Mouse (Mus musculus) T-helper 1 cell (primary cell): ENCODE measurements around the gene Lonp2.

Source experiments
- in situ Hi-C: fragments of 300-600 bp; cut with MboI, MseI; formaldehyde crosslinking; loops from one replicate; pipeline ENCODE4 v1.15.1; 2025; ENCODE audit warnings: high pct_unique_total_duplicates

The Lonp2 gene

DNA sequence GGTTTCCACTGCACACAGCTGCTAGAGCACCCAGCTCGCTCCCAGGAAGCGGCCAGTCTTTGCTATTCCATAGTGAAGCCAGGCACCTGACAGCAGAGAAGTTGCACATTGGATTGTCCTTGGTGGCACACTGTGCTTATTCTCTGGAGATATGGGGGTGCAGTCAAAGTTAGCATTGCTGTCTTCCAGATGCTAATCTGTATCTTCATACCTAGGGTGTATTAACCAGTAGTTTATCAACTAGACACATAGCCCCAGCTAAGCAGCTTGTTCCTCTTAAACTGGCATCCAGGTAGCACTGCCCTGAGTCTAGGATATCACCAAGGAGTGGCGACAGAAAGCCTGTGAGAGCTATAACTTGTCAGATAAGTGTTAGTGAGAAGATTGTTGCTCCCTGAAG is 88.8 kb downstream of the Lonp2 start:
- in situ Hi-C loops = no loop called here

DNA sequence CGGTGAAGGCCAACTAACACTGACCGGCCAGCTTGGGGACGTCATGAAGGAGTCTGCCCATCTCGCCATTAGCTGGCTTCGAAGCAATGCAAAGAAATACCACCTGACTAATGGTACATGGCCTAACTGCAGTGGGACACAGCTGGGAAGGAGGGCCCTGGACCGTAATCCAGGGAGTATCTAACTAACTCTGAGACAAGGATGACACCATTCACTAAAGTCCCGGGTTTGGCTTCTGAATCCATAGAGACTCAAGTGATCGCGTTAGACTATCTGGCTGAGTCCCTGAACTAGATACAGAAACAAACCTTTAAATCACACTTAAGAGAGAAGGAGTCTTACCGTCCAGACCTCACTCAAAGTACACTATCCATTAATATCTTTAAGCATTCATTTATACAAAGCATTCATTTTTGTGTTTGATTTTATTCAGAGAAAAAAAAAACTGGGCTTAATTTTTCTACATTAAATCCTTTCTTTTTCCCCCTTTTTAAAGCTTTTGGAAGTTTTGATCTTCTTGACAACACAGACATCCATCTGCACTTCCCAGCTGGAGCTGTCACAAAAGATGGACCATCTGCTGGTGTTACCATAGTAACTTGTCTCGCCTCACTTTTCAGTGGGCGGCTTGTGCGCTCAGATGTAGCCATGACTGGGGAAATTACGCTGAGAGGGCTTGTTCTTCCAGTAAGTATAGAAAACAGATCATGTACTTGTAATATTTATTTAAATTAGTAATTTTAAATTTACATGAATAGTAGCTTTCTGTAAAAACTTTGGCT is 89.8 kb downstream of the Lonp2 start:
- in situ Hi-C loops = no loop called here

DNA sequence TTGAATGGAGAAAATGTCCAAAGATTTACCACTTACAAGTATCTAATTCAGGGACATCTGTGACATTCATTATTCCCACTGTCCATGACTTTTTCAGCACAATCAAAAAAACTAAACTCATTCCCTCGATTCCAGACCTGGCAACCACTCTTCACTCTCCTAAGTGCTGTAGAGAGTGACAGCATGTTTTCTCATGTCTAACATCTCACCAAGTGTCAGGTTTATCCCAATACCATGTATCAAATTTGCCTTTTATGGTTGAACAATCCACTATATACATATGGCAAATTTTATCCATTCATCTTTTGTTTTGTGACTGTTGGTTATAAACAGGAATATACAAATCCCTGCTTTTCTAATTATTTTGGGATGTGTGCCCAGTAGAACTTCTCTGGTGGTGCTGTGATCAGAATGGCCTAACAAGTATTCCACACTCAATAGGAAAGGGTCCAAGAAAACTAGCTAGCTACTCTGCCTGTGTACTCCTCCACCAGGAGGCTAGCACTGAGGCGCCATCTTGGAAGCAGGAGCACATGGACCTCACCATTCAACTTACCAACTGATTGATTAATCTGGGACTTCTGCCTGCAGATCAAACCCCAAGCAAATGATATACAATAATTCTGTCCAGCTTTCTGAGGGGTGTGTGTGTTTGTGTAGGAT is 94.6 kb downstream of the Lonp2 start:
- in situ Hi-C loops = no loop called here

DNA sequence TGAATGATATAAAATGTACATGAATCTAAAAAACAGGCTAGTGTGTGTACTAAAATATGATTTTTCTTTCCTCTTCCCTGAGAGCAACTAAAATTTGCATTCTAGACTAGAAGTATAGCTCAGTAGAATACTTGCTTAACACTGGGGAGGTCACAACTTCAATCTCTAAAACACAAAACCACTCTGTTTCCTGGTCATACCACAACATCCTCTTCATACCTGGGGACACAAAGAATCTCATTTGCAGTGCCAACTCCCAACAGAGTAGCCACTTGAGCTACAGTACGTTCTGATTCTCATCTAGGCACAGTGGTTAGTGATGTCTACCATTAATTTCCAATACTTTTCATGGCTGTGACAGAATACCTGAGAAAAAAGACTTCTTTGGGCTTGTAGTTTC is 95.5 kb downstream of the Lonp2 start:
- in situ Hi-C loops = no loop called here

DNA sequence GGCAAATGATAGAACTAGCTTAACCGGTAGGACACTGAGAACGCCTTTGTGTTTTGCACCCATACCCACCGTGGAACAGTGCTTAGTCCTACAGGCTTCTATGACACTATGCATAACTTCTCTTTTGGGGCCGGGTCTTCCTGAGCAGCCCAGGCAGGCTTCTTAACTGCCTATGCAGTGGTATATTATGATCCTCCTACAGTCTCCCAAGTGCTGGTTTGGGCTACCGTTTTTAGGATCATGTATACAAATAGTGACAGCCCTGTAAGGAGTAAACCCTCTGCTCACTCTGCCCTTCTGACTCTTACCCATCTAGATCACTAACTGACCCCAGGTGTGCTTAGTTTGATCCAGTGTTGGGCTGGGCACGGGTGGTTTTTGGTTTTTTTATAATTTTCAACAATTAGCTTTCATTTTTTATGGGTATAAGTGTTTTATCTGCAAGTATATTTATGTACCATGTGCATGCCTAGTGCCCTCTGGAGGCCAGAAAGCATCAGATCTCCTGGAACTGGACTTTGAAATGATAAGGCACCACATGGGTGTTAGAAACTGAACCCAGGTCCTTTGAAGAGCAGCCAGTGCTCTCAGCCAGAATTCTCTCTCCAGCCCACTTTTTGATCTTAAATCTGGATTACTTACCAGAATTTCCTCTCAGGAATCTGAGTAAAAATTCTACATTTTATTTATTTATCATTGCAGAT is 97.1 kb downstream of the Lonp2 start:
- in situ Hi-C loops = no loop called here

DNA sequence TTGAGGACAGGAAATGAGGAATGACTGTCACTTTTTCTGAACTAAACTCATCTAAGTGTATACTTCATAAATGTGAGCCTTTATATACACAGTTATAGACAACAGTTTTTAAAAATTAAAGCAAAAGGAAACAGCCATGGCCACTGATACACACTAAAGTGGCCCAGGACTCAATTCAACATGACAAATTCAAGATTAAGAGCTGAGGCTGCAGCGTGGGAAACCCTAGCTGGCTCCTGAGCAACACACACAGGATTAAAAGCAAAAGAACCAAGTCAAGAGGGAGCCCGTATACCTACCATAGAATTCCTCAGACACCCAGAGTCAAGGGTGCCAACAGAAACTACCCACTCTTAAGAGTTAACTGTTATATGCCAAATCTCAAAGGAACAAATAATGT is 97.6 kb downstream of the Lonp2 start:
- in situ Hi-C loops = no loop called here

DNA sequence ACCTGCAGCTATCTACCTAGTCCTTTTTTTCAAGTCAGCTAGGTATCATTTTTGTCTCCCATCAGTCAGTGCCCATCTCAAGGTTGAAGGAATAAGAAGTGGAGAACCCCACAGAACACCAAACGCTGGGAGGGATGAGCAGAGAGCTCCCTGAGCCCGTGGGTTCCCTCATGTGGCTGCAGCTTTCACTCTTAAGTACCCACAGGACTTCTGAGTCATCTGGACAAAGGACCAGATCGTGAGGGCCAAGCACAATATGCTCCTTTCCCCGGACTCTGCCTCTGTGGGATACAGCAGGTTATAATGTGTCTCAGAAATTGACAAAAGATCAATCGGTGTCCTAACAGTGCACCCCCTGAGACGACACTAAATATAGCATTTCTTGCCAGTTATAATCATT is 103.1 kb downstream of the Lonp2 start:
- in situ Hi-C loops = no loop called here

DNA sequence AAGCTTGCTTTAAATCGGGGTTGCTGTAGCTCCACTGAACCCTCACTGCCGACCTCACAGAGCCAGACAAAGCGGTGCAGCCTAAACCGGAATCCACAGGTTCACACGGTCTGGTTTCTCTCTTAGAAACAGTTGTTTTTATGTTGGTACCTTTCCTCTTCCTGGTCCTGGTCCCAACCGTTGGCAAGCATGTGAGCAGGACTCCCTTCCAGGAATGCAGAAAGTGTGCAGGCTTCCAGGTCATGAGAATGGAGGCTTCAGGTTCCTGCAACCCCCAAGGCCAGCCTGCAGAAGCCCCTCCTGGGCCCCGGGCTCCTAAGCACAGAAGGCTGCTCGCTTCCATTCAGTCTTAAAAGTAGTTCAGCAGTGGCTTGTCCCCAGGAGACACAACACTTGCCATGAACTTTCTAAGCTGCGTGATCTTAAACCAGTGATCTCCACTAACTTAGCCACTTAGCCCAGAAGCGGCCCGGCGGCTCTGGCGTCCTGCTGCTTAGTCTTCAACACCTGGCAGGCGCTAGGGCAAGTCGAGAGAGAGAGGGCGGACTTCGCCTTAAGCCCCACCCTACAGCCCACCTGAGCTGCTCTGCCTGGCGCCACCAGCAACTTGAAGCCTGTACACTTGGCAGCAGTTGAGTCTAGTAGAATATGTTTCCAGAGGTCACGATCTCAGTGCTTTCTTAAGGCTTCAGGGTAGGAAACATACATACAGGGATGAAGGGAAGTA is 104.5 kb downstream of the Lonp2 start:
- in situ Hi-C loops = no loop called here

DNA sequence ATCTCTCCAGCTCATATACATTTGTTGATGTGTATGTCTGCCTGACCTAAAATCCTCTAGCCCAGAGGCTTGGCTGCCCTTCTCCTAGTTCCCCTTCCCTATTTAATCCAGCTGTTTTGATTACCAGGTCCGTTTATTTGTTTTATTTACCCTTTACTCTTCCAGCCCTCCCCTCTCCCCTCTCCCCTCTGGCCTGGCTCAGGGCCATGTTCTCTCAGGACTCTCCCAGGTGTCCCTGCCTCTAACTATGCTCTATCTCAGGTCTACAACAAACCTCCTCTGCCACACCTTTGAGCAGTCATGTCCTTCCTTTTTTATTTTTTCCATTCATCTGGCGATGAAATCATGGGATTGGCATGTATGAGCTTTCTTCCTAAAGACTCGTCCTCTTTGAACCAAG is 106.5 kb downstream of the Lonp2 start:
- in situ Hi-C loops = loop anchor here (5.0 kb wide), 1 partner anchor 93 kb away; no protein-coding TSS in a partner anchor

DNA sequence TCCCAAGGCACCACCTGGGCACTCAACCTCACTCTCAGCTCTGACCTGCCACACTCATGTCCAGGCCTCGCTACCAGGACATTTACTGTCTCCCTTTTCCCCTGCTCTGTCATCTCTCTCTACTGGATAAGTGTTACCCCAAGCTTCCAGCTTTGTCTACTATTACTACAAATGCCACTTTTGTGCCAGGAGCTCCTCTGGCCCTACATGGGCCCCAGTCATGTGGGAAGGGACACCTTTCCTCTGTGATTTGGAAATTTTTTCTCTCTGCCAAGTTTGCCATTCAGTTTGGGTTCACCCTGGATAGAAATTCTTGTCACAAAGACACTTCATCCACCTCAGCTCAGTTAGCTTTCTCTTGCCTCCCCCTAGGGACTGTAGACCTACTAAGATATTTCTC is 107.0 kb downstream of the Lonp2 start:
- in situ Hi-C loops = loop anchor here (5.0 kb wide), 1 partner anchor 94 kb away; no protein-coding TSS in a partner anchor

DNA sequence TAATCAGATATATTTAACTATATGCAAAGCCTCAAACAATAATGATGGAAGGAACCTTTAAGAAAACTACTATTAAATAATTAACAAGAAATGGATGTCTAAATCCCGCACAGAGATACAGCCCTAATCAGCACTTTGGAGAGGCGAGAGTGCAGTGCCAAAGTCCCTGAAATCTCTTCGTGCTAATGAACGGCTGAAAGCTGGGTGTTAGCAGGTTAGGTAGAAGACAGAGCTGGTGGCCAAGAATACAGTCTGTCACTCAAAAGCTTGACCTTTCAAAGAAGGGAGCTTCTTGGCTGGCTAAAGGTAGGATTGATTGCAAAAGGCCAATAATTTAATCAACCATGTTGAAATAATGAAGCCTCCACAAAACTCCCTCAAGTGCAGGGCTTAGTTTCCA is 110.3 kb downstream of the Lonp2 start:
- in situ Hi-C loops = loop anchor here (5.0 kb wide), 1 partner anchor 97 kb away; no protein-coding TSS in a partner anchor

DNA sequence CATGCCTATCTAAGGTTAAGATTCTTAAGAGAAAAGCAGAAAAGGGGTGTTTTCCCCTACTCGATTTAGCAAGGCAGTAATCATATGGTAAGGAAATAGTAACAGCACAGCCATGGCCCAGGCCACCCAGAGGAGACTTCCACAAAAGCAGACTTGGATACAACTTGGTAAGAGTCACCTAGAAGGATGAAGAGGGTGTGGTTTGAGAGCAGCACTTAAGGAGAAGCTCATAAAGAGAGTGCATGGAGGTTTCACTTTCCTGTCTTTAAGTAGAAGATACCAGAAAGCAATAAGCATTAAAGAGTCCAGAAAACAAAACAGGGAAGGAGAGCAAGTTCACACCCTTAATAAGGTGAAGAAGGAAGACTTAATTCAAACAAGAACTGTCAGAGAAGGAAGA is 111.1 kb downstream of the Lonp2 start:
- in situ Hi-C loops = loop anchor here (5.0 kb wide), 1 partner anchor 98 kb away; no protein-coding TSS in a partner anchor

DNA sequence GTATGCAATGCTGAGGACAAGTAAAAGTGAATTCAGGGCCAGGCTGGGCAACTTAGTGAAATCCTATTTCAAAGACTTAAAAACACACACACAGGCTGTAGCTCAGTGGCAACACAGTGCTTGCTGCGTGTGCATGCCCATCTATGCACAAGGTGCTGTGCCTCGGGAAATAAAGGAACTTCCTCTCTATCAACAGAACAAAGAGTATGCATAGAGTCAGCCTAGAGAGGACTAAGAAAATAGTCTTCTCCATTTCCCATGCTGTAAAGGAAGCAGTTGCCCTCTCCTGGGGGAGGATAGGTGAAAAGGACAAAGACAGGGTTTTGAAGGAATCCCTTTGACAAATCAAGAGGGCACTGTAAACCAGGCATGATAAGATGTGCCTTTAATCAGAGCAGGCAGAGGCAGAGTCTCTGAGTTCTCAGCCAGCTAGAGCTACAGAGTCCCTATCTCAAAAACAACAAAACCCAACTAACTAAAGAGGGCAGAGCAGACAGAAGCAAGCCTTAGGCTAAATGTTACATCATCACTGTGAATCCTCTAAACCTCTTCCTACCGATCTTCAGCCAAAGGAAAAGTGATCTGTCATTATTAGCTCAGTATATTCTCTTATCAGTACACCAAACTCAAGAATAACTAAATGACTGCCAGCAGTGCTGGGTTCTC is 111.7 kb downstream of the Lonp2 start:
- in situ Hi-C loops = no loop called here

DNA sequence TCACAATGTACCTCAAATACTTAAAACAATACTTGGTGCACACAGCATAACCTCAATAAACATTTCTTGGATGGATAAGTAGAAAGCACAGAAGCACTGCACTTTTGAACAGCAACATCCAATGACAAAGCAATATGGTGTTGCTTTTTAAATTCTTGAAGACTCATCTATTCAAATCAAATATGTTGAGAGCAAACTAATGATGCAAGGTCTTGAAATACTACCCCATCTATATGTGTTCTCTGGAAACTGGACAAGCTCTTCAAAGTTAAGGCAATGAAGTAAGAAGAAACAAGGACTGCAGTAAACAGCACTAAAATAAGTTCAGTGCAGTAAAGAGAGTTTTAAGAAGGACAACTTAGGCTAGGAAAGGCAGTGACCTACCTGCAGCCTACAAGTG is 117.1 kb downstream of the Lonp2 start:
- in situ Hi-C loops = no loop called here

DNA sequence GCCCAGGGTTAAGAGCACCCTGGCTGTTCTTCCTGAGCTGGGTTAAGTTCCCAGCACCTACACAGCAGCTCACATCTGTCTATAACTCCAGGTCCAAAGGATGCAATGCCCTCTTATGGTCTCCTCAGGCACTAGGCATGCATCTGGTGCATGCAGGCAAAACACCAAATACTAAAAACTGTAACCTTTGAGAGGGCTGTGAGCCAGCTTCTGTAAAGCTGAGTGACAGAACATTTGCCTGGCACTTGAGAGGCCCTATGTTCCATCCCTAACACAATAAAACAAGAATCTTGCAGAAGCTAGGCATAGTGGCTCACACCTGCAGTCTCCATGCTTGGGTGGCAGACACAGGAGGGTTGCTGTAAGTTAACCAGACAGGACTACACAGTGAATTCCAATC is 117.8 kb downstream of the Lonp2 start:
- in situ Hi-C loops = no loop called here

DNA sequence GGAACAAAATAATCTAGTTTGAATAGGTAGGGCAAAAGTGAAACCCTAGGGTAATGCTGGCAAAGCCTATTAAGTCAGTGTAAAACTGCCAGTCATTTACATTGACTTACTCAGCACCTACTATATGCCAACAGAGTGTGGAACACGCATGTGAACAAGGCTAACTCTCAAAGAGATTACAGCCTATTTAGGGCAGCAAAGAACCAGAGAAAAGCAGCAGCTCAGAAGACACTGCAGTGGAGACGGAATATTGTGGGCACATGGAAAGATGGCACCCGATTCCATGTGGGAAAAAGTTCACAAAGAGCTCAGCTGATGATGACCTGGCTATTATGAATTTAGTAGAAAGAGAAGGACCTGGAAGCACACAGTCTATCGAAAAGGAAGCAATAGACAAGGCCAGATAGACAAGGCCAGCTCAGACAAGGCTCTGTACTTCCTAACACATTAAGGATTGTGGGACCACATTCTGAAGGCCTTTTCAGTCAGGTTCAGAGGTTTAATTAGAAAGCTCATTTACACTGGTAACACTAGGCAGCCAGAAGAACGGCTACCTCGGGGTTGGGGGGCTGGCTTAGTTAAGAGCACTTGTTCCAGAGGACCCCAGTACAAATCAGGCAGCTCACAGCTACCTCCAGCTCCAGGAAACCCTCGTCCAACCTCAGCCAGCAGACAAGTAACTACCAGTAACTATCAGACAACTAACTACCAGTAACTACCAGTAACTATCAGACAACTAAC is 118.9 kb downstream of the Lonp2 start:
- in situ Hi-C loops = no loop called here

DNA sequence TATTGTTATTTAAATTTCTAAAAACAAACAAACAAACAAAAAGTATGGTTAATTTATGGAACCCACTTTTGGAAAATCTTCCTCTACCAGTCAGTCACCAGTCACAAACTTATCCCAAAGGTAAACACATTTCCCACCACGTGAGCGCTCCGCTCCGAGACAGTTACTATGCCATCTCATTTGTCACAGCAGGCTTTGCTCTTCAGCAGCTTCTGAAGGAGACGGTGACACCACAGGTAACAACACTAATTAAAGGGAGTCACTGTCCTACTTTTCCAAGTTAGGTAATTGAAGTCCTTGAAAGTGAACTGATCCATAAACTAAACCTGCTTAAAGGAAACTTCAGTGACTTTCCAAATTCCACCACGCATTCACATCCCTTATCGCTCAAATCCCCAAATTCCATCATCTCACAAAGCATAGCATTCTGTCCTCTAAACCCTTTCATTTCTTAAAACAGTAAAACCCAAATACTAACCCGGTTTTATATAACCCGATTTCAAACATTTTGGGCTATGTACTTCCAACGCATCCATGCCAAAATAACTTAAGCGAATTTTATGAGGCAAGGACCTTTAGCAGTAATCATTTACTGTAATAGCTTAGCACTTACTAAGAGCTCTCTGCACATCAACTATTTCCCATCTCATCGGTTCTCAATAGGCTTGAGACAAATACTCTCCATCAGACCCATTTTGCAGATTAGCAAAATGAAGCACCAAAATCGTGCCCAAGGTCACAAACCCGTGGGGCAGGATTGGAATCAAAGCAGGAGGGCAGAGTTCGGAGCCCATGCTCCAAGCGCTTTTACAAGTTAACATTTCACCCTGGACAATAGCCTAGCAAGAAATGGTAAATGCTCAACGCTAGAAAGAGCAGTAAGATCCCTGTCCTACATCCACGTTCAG is 120.7 kb downstream of the Lonp2 start:
- in situ Hi-C loops = no loop called here

DNA sequence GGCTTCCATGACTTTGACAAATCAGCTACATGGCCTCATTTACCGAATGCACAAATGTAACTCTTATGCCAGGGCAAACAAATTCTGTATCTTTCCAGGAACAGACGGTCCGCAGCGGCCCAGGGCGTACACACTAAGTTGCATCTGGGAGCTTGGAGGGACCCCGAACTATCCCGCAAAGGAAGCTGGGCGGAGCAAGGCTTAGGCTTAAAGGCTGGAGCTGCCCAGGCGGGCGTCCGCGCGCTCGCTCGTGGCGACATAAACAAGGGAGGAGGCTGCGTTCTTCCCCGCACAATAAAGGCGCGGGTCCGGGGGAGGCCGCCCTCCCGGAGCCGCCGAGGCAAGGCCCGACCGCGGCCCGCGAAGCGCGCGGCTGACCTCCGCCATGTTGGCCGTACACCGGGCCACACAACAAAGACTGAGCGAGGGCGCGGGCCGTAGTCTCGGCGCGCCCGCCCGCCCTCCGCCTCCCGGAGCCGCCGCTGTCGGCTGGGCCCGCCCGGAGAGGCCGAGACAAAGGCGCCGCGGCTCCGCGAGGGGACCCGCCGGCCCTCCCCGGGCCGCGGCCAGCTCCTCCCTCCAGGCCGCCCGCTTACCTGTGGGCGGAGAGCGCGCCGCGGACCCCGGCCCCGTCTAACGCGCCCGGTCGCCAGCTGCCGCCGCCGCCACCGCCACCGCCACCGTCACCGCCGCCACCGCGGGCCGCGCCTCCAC is 121.5 kb downstream of the Lonp2 start, which contains the start of the genes Gm10638 and Siah1a:
Gene Gm10638 (plus strand): TSS at position 479 of the 714 bp plus-strand sequence.
Gene Siah1a (minus strand): TSS at position 714 of the 714 bp plus-strand sequence.
- in situ Hi-C loops = no loop called here
